Mouse (Mus musculus) stomach, postnatal 0 days (tissue): Measurements from ENCODE around the gene Myl4. TPM values are rescaled to one million over a fixed set of nuclear protein-coding genes. Genes with fewer than 3 reads are reported as not detected.

Experiments
- ATAC-seq: fragments of 200-750 bp; cut with Nextera tagmentation; 2 replicates; pipeline ENCODE4 v1.8.0; 2017; ENCODE audit not compliant: low FRiP score, low TSS enrichment
- DNase-seq: peaks from one replicate; pipeline ENCODE4 v3.0.0-alpha.2; 2016; ENCODE audit warnings: low spot score
- H3K27ac ChIP-seq: fragments of 300-500 bp; sonication (generic); replicated peaks from 2 replicates; pipeline ENCODE4 v1.5.1; 2014; ENCODE audit warnings: mild to moderate bottlenecking, control low read depth
- H3K27me3 ChIP-seq: fragments of 300-500 bp; sonication (generic); 2 replicates; pipeline ENCODE4 v1.6.1; 2014; ENCODE audit warnings: low read length; ENCODE audit not compliant: control insufficient read depth, insufficient read depth
- H3K36me3 ChIP-seq: fragments of 300-500 bp; sonication (generic); 2 replicates; pipeline ENCODE4 v1.6.1; 2014; ENCODE audit warnings: low read length, mixed read lengths; ENCODE audit not compliant: control insufficient read depth, insufficient read depth
- H3K4me1 ChIP-seq: fragments of 300-500 bp; sonication (generic); replicated peaks from 2 replicates; pipeline ENCODE4 v1.6.1; 2014; ENCODE audit warnings: antibody characterized with exemption; ENCODE audit not compliant: control insufficient read depth, insufficient read depth
- H3K4me2 ChIP-seq: fragments of 300-500 bp; sonication (generic); replicated peaks from 2 replicates; pipeline ENCODE4 v1.6.1; 2014; ENCODE audit warnings: low read depth, mild to moderate bottlenecking, control low read depth, moderate library complexity
- H3K4me3 ChIP-seq: fragments of 300-500 bp; sonication (generic); 2 replicates; pipeline ENCODE4 v1.5.1; 2014; ENCODE audit warnings: low read depth, low read length, control low read depth
- H3K9ac ChIP-seq: fragments of 300-500 bp; sonication (generic); 2 replicates; pipeline ENCODE4 v1.6.1; 2014; ENCODE audit warnings: mild to moderate bottlenecking, low read length, control low read depth, mixed read lengths
- H3K9me3 ChIP-seq: fragments of 300-500 bp; sonication (generic); 2 replicates; pipeline ENCODE4 v1.6.1; 2016; ENCODE audit warnings: low read length; ENCODE audit not compliant: control insufficient read depth
- CTCF ChIP-seq: IDR thresholded peaks from 2 replicates; pipeline ENCODE4 v1.5.1; 2016; ENCODE audit warnings: antibody characterized with exemption, low read depth, mild to moderate bottlenecking, moderate library complexity
- EP300 ChIP-seq: optimal IDR thresholded peaks from 2 replicates; pipeline ENCODE3; 2016; ENCODE audit warnings: antibody characterized with exemption
- WGBS: fragments of 180-500 bp; shearing (Covaris S2); extraction: QIAGEN DNeasy Blood & Tissue Kit; methylation state at CpG from one replicate; pipeline ENCODE4 v1.1.7; 2014; 5-methylcytosine and 5-hydroxymethylcytosine counted together
- polyA plus RNA-seq: library from polyadenylated mRNA; unstranded; fragments of >200 nt; fragmentation: Nextera tagmentation; extraction: Ambion mirVana; gene quantifications from 2 replicates; pipeline ENCODE4 v1.2.1, GENCODE M21; 2015

The Myl4 gene
- polyA plus RNA-seq, 1 experiment from 2014 or later: 6.8 TPM

- no peak overlapping the region for H3K27ac ChIP-seq
Measured at GRCm38 (mm10) chr11:104558065-104558464, 7.6 kb downstream of the Myl4 start.

DNA sequence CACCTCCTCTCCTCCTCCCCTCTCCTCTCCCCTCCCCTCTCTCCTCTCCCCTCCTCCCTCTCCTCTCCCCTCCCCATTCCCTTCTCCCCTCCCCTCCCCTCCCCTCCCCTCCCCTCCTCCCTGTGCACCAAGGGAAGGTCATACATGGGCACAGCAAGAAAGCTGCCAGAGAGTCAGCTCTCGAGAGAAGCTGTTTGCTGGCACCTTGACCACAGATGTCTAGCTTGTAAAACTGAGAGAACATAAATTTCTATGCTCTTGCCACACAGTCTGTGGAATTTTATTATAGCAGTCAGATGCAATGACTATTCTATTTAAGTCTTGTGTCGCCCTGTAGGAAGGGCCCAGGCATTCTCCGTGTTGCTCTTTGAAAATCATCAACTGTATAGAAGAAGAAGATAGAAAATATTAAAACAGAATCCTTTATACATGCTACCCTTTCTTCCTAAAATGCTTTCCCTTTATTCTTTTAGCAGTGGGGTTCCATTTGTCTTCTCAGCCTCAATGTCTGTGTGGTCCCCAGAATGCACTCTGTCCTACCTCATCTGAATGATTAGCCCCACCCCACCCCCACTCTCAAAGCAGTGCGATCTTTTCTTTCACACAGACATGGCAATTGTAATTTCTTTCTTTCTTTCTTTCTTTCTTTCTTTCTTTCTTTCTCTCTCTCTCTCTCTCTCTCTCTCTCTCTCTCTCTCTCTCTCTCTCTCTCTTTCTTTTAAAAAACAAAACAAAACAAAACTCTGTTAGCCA lies 8.4 kb downstream of the Myl4 start:
- ATAC-seq: no peak
- no peak for TF ChIP-seq CTCF
- TF ChIP-seq EP300: no peak
- Histone ChIP-seq H3K4me2 (no peak overlapping the region), H3K27me3 (no peaks in the 10 kb centered on the region), H3K9ac (no peak overlapping the region), H3K36me3 (no peaks in the 10 kb centered on the region), H3K4me3 (no peak overlapping the region), H3K4me1 (no peaks in the 10 kb centered on the region), H3K9me3 (no peaks in the 10 kb centered on the region), H3K27ac (no peak overlapping the region)
- no peak for DNase-seq
- 47% methylated on average over 4 of the region's 4 CpGs for WGBS

More at GRCm38 (mm10) chr11:104558065-104558464, 7.6 kb downstream of the Myl4 start:
- 53% methylated on average over 4 of the region's 4 CpGs for WGBS
- DNase-seq (no peak), ATAC-seq (no peak)
- H3K9ac ChIP-seq: no peak overlapping the region
- no peaks in the 10 kb centered on the region for H3K27me3 ChIP-seq
- TF ChIP-seq CTCF: no peak
- no peak for TF ChIP-seq EP300
- H3K36me3 ChIP-seq: no peaks in the 10 kb centered on the region
- no peaks in the 10 kb centered on the region for H3K4me1 ChIP-seq
- no peaks in the 10 kb centered on the region for H3K9me3 ChIP-seq
- H3K4me3 ChIP-seq: no peak overlapping the region
- H3K4me2 ChIP-seq: no peak overlapping the region

DNA sequence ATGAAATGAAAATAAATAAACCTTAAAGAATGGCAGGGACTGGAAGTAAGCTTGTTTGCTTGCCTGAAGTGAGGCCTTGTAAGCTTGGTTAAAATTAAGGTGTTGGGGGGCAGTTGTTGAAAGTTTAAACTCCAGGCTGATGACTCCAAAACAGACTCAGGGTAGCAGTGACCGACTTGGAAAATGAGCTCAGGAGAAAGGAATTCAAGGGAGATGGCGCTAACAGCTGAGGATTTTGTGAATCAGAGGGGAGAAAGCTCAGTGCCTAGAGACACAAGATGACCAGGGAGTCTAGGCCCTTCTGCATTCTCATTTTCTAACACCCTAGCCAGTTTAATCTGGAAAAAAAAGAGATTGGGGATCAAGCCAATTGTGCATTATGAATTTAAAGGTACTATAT lies 10.5 kb downstream of the Myl4 start:
- Histone ChIP-seq H3K9ac (no peak overlapping the region), H3K36me3 (no peaks in the 10 kb centered on the region), H3K27ac (no peak overlapping the region), H3K9me3 (no peaks in the 10 kb centered on the region), H3K4me1 (no peaks in the 10 kb centered on the region), H3K27me3 (no peaks in the 10 kb centered on the region), H3K4me3 (no peak overlapping the region), H3K4me2 (no peak overlapping the region)
- TF ChIP-seq CTCF: no peak
- no peak for TF ChIP-seq EP300
- WGBS: 34% methylated on average over 2 of the region's 2 CpGs
- DNase-seq (no peak), ATAC-seq (no peak; the same call in 1 of the 2 replicates)

- DNase-seq: no peak
- H3K27me3 ChIP-seq: no peaks in the 10 kb centered on the region
- no peak overlapping the region for H3K9ac ChIP-seq
- H3K9me3 ChIP-seq: no peaks in the 10 kb centered on the region
- WGBS: 73% methylated on average over 1 of the region's 1 CpGs
- no peak for ATAC-seq
- no peak overlapping the region for H3K27ac ChIP-seq
- no peak overlapping the region for H3K4me3 ChIP-seq
- H3K4me2 ChIP-seq: no peak overlapping the region
- H3K4me1 ChIP-seq: no peaks in the 10 kb centered on the region
- H3K36me3 ChIP-seq: no peaks in the 10 kb centered on the region
- TF ChIP-seq EP300 (no peak), CTCF (no peak)
Measured at GRCm38 (mm10) chr11:104563496-104563895, 13.0 kb downstream of the Myl4 start.

GRCm38 (mm10) chr11:104565172-104565571 lies 14.7 kb downstream of the Myl4 start:
- H3K4me3 ChIP-seq: no peak overlapping the region
- ATAC-seq: no peak
- H3K4me1 ChIP-seq: no peaks in the 10 kb centered on the region
- no peak for TF ChIP-seq CTCF
- no peak for TF ChIP-seq EP300
- no peak overlapping the region for H3K4me2 ChIP-seq
- no peaks in the 10 kb centered on the region for H3K9me3 ChIP-seq
- no peak overlapping the region for H3K9ac ChIP-seq
- no peak overlapping the region for H3K27ac ChIP-seq
- no peaks in the 10 kb centered on the region for H3K27me3 ChIP-seq
- no peaks in the 10 kb centered on the region for H3K36me3 ChIP-seq
- WGBS: 74% methylated on average over 9 of the region's 9 CpGs
- DNase-seq: no peak

DNA sequence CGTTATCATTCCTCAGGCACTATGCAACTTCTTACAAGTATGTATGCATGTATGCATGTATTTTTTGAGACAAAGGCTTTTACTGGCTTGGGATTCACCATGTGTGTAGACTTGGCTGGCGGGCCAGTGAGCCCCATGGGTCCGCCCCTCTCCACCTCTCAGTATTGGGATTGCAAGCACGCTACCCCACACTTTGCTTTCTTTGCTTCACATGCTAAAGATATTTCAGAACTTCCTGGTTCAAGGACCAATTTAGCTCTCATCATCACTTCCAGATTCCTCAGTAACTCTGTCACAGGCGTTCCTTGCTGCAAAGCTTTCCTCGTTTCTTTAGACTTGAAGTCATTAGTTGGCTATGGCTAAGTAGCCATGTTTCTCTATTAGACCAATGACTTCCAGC lies 15.6 kb downstream of the Myl4 start:
- Histone ChIP-seq H3K36me3 (no peaks in the 10 kb centered on the region), H3K4me2 (no peak overlapping the region), H3K4me1 (no peaks in the 10 kb centered on the region), H3K9me3 (no peaks in the 10 kb centered on the region), H3K9ac (no peak overlapping the region), H3K4me3 (no peak overlapping the region), H3K27me3 (no peaks in the 10 kb centered on the region), H3K27ac (no peak overlapping the region)
- TF ChIP-seq EP300 (no peak), CTCF (no peak)
- no peak for DNase-seq
- 85% methylated on average over 6 of the region's 6 CpGs for WGBS
- no peak for ATAC-seq
